Mouse (Mus musculus) testis, adult 2 months (tissue): ENCODE data around the gene Enpp4. TPM values are rescaled to one million over a fixed set of nuclear protein-coding genes. Genes with fewer than 3 reads are reported as not detected.

Experiments
- H3K27ac ChIP-seq: fragments of 200-500 bp; 2 replicates; pipeline ENCODE4 v1.5.1; 2012; ENCODE audit warnings: low read depth, low read length; ENCODE audit not compliant: control insufficient read depth, insufficient read depth
- H3K27me3 ChIP-seq: fragments of 200-500 bp; 2 replicates; pipeline ENCODE4 v1.6.1; 2012; ENCODE audit warnings: mild to moderate bottlenecking, low read length, moderate library complexity; ENCODE audit not compliant: control insufficient read depth, insufficient read depth
- H3K36me3 ChIP-seq: fragments of 200-500 bp; 2 replicates; pipeline ENCODE4 v1.6.1; 2012; ENCODE audit warnings: mild to moderate bottlenecking, low read length; ENCODE audit not compliant: control insufficient read depth, insufficient read depth
- H3K4me1 ChIP-seq: fragments of 200-500 bp; 2 replicates; pipeline ENCODE4 v1.6.1; 2012; ENCODE audit warnings: low read length; ENCODE audit not compliant: control insufficient read depth, insufficient read depth
- H3K4me3 ChIP-seq: fragments of 200-500 bp; 2 replicates; pipeline ENCODE4 v1.5.1; 2012; ENCODE audit warnings: low read depth, mild to moderate bottlenecking, low read length, moderate library complexity, mixed read lengths; ENCODE audit not compliant: control insufficient read depth
- CTCF ChIP-seq: fragments of 200-500 bp; IDR thresholded peaks from 2 replicates; pipeline ENCODE4 v1.5.1; 2012; ENCODE audit warnings: low read depth, mild to moderate bottlenecking, inconsistent platforms, low read length, moderate library complexity; ENCODE audit not compliant: control insufficient read depth, insufficient read depth, insufficient replicate concordance
- POLR2A ChIP-seq: fragments of 200-500 bp; IDR thresholded peaks from 2 replicates; pipeline ENCODE4 v1.6.1; 2012; ENCODE audit warnings: low read depth, mild to moderate bottlenecking, inconsistent platforms, low read length, moderate library complexity; ENCODE audit not compliant: control insufficient read depth
- polyA plus RNA-seq: library from polyadenylated mRNA; depleted of rRNA; stranded (reverse); fragments of >200 nt; gene quantifications from 2 replicates; pipeline ENCODE4 v1.2.3, GENCODE M21; 2012

The Enpp4 gene
- polyA plus RNA-seq, 1 experiment: 8.5 TPM

- H3K27ac ChIP-seq: no peak overlapping the region
- no peak overlapping the region for H3K4me3 ChIP-seq
- peaks cover 2% of the 10 kb centered on the region; the same call in 1 of the 2 replicates for H3K4me1 ChIP-seq
- no peaks in the 10 kb centered on the region for H3K27me3 ChIP-seq
- H3K36me3 ChIP-seq: no peaks in the 10 kb centered on the region
- TF ChIP-seq CTCF (no peak), POLR2A (no peak)
These were observed 31.4 kb upstream of the Enpp4 start for GRCm38 (mm10) chr17:44136863-44137640.

GRCm38 (mm10) chr17:44136018-44136417 lies 30.4 kb upstream of the Enpp4 start:
- H3K27ac ChIP-seq: no peak overlapping the region
- peaks cover 2% of the 10 kb centered on the region; the same call in 1 of the 2 replicates for H3K4me1 ChIP-seq
- H3K4me3 ChIP-seq: no peak overlapping the region
- no peaks in the 10 kb centered on the region for H3K36me3 ChIP-seq
- TF ChIP-seq POLR2A: no peak
- no peak for TF ChIP-seq CTCF
- H3K27me3 ChIP-seq: no peaks in the 10 kb centered on the region

- TF ChIP-seq CTCF: no peak
- TF ChIP-seq POLR2A: no peak
- no peaks in the 10 kb centered on the region for H3K36me3 ChIP-seq
- H3K27ac ChIP-seq: no peak overlapping the region
These were observed 28.9 kb upstream of the Enpp4 start for GRCm38 (mm10) chr17:44134545-44134944.

GRCm38 (mm10) chr17:44134106-44134505 lies 28.5 kb upstream of the Enpp4 start:
- Histone ChIP-seq H3K4me3 (no peak overlapping the region), H3K27ac (no peak overlapping the region), H3K27me3 (no peaks in the 10 kb centered on the region), H3K36me3 (no peaks in the 10 kb centered on the region), H3K4me1 (peaks cover 5% of the 10 kb centered on the region)
- no peak for TF ChIP-seq CTCF
- no peak for TF ChIP-seq POLR2A

More at GRCm38 (mm10) chr17:44134545-44134944, 28.9 kb upstream of the Enpp4 start:
- Histone ChIP-seq H3K4me1 (peaks cover 2% of the 10 kb centered on the region), H3K27me3 (no peaks in the 10 kb centered on the region), H3K4me3 (no peak overlapping the region)

- TF ChIP-seq POLR2A (no peak), CTCF (peak; percentile 65; the same call in 1 of the 2 replicates)
- H3K4me3 ChIP-seq: no peak overlapping the region
- H3K4me1 ChIP-seq: peaks cover 4% of the 10 kb centered on the region
- no peaks in the 10 kb centered on the region for H3K36me3 ChIP-seq
- H3K27ac ChIP-seq: no peak overlapping the region
- no peaks in the 10 kb centered on the region for H3K27me3 ChIP-seq
These were observed 24.8 kb upstream of the Enpp4 start for GRCm38 (mm10) chr17:44130429-44130828.

GRCm38 (mm10) chr17:44129092-44129750 lies 23.6 kb upstream of the Enpp4 start:
- no peak for TF ChIP-seq CTCF
- no peak for TF ChIP-seq POLR2A
- no peaks in the 10 kb centered on the region for H3K36me3 ChIP-seq
- H3K27ac ChIP-seq: no peak overlapping the region

GRCm38 (mm10) chr17:44121366-44122100 lies 15.9 kb upstream of the Enpp4 start:
- Histone ChIP-seq H3K36me3 (no peaks in the 10 kb centered on the region), H3K4me1 (no peaks in the 10 kb centered on the region), H3K4me3 (no peak overlapping the region), H3K27me3 (no peaks in the 10 kb centered on the region), H3K27ac (no peak overlapping the region)
- TF ChIP-seq CTCF: no peak
- TF ChIP-seq POLR2A: no peak

More at GRCm38 (mm10) chr17:44129092-44129750, 23.6 kb upstream of the Enpp4 start:
- Histone ChIP-seq H3K4me1 (peaks cover 3% of the 10 kb centered on the region; the same call in 1 of the 2 replicates), H3K27me3 (no peaks in the 10 kb centered on the region), H3K4me3 (no peak overlapping the region)
